Mouse (Mus musculus): ENCODE results near the gene Gprin3. TPM values are rescaled to one million over a fixed set of nuclear protein-coding genes. Genes with fewer than 3 reads are reported as not detected.

Gprin3 gene
- polyA plus RNA-seq, 1 experiment: not detected

GRCm38 (mm10) chr6:59419264-59419663 is 6.8 kb downstream of the Gprin3 start:
- Histone ChIP-seq H3K36me3 (replicated peaks; ENCODE audit: low read length) (no peaks in the 10 kb centered on the region), H3K27me3 (replicated peaks) (no peaks in the 10 kb centered on the region), H3K4me1 (no peaks in the 10 kb centered on the region), H3K4me3 (replicated peaks) (no peak overlapping the region), H3K9me3 (no peaks in the 10 kb centered on the region)
- TF ChIP-seq GATA1 (IDR thresholded peaks at IDR 0.05; ENCODE audit: borderline replicate concordance, low read length) (no peak), FLI1 (IDR thresholded peaks at IDR 0.05; ENCODE audit: low read length) (no peak)

- no peaks in the 10 kb centered on the region for H3K4me1 ChIP-seq
- no peaks in the 10 kb centered on the region for H3K9me3 ChIP-seq
- TF ChIP-seq GATA1 (IDR thresholded peaks at IDR 0.05; ENCODE audit: borderline replicate concordance, low read length) (no peak), FLI1 (IDR thresholded peaks at IDR 0.05; ENCODE audit: low read length) (no peak)
- H3K27me3 ChIP-seq (replicated peaks): no peaks in the 10 kb centered on the region
- H3K4me3 ChIP-seq (replicated peaks): no peak overlapping the region
- H3K36me3 ChIP-seq (replicated peaks; ENCODE audit: low read length): no peaks in the 10 kb centered on the region
These were observed 7.4 kb downstream of the Gprin3 start for GRCm38 (mm10) chr6:59418659-59419058.

DNA sequence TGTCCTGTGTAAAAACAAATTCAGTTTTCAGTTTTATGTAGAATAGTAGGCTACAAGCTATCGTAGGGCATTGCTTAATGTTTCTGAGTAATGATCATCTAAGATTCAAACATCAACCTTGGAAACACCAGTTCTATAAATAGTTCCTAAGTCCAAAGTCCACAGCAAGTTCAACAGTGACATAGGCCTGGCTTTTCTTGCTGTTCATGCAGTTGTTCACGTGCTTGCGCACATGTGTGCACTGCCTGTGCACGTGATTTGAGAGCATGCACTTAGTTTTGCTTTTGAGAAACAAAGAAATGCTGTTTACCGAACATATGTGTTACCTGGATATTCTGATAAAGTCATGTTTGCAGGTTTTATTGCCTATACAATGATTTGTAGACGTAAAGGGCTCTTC is 11.3 kb downstream of the Gprin3 start:
- Histone ChIP-seq H3K36me3 (replicated peaks; ENCODE audit: low read length) (no peaks in the 10 kb centered on the region), H3K4me3 (replicated peaks) (no peak overlapping the region)
- TF ChIP-seq GATA1 (IDR thresholded peaks at IDR 0.05; ENCODE audit: borderline replicate concordance, low read length) (no peak), FLI1 (IDR thresholded peaks at IDR 0.05; ENCODE audit: low read length) (no peak)

DNA sequence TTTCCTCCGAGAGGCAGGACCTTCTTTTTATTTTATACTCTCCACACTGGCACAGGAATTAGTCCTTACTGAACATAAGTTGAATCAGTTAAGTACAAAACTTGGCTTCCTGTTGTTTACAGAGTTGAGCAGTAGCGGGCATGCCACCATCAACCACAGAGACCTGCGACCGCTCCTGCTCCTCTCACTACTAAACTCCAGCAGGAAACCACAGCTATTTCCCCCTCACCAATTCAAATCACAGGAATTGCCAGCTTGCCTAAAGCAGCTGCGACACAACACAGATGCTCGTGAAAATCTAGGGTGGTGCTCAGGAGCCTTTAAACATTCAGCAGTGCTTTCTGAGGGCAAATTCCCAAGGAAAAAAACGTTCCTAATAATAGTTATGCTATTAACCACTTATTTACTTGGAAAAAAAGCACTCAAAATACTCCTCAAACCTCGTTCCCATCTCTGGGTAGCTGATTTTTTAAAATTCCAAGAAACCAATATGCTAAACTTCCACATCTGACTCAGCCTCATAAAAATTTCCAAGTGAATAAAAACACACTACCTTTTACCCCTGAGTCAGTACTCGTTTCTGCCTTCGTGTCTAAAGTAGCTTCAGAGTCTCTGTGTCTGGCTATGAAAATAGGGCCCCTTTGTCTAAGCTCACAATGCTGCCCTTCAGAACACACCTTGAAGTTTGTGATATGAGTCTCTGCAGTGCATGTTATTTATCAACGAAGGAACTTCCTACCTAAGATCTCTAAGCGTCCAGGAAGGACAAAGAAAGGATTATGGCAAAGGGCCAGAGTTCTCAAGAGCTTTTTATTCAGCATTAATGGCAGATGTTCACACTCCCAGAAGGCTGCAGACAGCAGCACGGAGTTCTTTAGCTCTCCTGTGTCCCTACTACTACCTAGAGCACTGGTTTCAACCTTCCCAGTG is 13.4 kb downstream of the Gprin3 start:
- H3K27me3 ChIP-seq (replicated peaks): no peaks in the 10 kb centered on the region
- no peak overlapping the region for H3K4me3 ChIP-seq (replicated peaks)
- no peaks in the 10 kb centered on the region; the same call in 1 of the 2 replicates for H3K4me1 ChIP-seq
- TF ChIP-seq FLI1 (IDR thresholded peaks at IDR 0.05; ENCODE audit: low read length) (no peak), GATA1 (IDR thresholded peaks at IDR 0.05; ENCODE audit: borderline replicate concordance, low read length) (no peak)
- H3K36me3 ChIP-seq (replicated peaks; ENCODE audit: low read length): no peaks in the 10 kb centered on the region
- H3K9me3 ChIP-seq: no peaks in the 10 kb centered on the region

More for the DNA sequence above, 11.3 kb downstream of the Gprin3 start:
- Histone ChIP-seq H3K9me3 (no peaks in the 10 kb centered on the region), H3K27me3 (replicated peaks) (no peaks in the 10 kb centered on the region), H3K4me1 (no peaks in the 10 kb centered on the region; the same call in 1 of the 2 replicates)

- no peak for TF ChIP-seq FLI1 (IDR thresholded peaks at IDR 0.05; ENCODE audit: low read length)
- TF ChIP-seq GATA1 (IDR thresholded peaks at IDR 0.05; ENCODE audit: borderline replicate concordance, low read length): no peak
- Histone ChIP-seq H3K36me3 (replicated peaks; ENCODE audit: low read length) (no peaks in the 10 kb centered on the region), H3K4me3 (replicated peaks) (no peak overlapping the region), H3K9me3 (no peaks in the 10 kb centered on the region), H3K27me3 (replicated peaks) (no peaks in the 10 kb centered on the region), H3K4me1 (no peaks in the 10 kb centered on the region; the same call in 1 of the 2 replicates)
These were observed 16.9 kb downstream of the Gprin3 start for GRCm38 (mm10) chr6:59409001-59409700.

- Histone ChIP-seq H3K36me3 (replicated peaks; ENCODE audit: low read length) (no peaks in the 10 kb centered on the region), H3K4me3 (replicated peaks) (no peak overlapping the region), H3K4me1 (no peaks in the 10 kb centered on the region; the same call in 1 of the 2 replicates), H3K27me3 (replicated peaks) (no peaks in the 10 kb centered on the region), H3K9me3 (no peaks in the 10 kb centered on the region)
- TF ChIP-seq GATA1 (IDR thresholded peaks at IDR 0.05; ENCODE audit: borderline replicate concordance, low read length) (no peak), FLI1 (IDR thresholded peaks at IDR 0.05; ENCODE audit: low read length) (no peak)
These were observed 18.6 kb downstream of the Gprin3 start for GRCm38 (mm10) chr6:59407482-59407997.

GRCm38 (mm10) chr6:59390208-59390607 is 35.9 kb downstream of the Gprin3 start:
- peaks cover 4% of the 10 kb centered on the region for H3K9me3 ChIP-seq
- H3K36me3 ChIP-seq (replicated peaks; ENCODE audit: low read length): no peaks in the 10 kb centered on the region
- H3K4me1 ChIP-seq: no peaks in the 10 kb centered on the region
- H3K4me3 ChIP-seq (replicated peaks): no peak overlapping the region
- H3K27me3 ChIP-seq (replicated peaks): no peaks in the 10 kb centered on the region
- TF ChIP-seq FLI1 (IDR thresholded peaks at IDR 0.05; ENCODE audit: low read length) (no peak), GATA1 (IDR thresholded peaks at IDR 0.05; ENCODE audit: borderline replicate concordance, low read length) (no peak)

DNA sequence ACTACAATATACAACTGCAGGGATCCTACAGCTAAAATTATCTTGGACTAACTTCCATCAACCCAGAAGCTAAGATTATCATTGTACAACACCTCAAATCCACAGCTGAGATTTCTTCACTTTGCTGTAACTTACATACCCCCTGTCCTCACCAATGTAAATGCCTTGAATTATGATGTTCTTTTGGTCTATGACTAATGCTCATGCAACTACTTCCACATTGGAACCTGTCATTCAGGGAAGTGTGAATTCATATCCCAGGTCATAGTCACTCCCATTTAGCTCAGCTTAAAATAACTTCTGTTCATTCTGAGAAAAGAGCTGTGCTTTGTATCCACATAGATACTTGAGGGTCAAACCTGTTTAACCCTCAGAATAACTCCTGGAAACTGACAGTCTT is 60.8 kb downstream of the Gprin3 start:
- 0 out of 2 replicates have a peak, but pooled peaks cover 3% of the 10 kb centered on the region for H3K9me3 ChIP-seq
- no peaks in the 10 kb centered on the region for H3K27me3 ChIP-seq (replicated peaks)
- no peak for TF ChIP-seq FLI1 (IDR thresholded peaks at IDR 0.05; ENCODE audit: low read length)
- no peaks in the 10 kb centered on the region for H3K4me1 ChIP-seq
- no peak overlapping the region for H3K4me3 ChIP-seq (replicated peaks)
- H3K36me3 ChIP-seq (replicated peaks; ENCODE audit: low read length): no peaks in the 10 kb centered on the region

- H3K9me3 ChIP-seq: no peaks in the 10 kb centered on the region
- no peaks in the 10 kb centered on the region for H3K4me1 ChIP-seq
- no peaks in the 10 kb centered on the region for H3K36me3 ChIP-seq (replicated peaks; ENCODE audit: low read length)
- no peaks in the 10 kb centered on the region for H3K27me3 ChIP-seq (replicated peaks)
- TF ChIP-seq GATA1 (IDR thresholded peaks at IDR 0.05; ENCODE audit: borderline replicate concordance, low read length) (no peak), FLI1 (IDR thresholded peaks at IDR 0.05; ENCODE audit: low read length) (no peak)
- no peak overlapping the region for H3K4me3 ChIP-seq (replicated peaks)
These were observed 62.8 kb downstream of the Gprin3 start for GRCm38 (mm10) chr6:59363282-59363681.

GRCm38 (mm10) chr6:59354943-59355342 is 71.2 kb downstream of the Gprin3 start:
- peaks cover 25% of the 10 kb centered on the region for H3K9me3 ChIP-seq
- no peaks in the 10 kb centered on the region for H3K36me3 ChIP-seq (replicated peaks; ENCODE audit: low read length)
- TF ChIP-seq GATA1 (IDR thresholded peaks at IDR 0.05; ENCODE audit: borderline replicate concordance, low read length) (no peak), FLI1 (IDR thresholded peaks at IDR 0.05; ENCODE audit: low read length) (no peak)
- H3K4me1 ChIP-seq: no peaks in the 10 kb centered on the region
- no peak overlapping the region for H3K4me3 ChIP-seq (replicated peaks)
- no peaks in the 10 kb centered on the region for H3K27me3 ChIP-seq (replicated peaks)

Measured in megakaryocyte, embryonic 14.5 days (primary cell).